Mouse (Mus musculus) E14TG2a.4 (cell line): ENCODE data around the gene Gtf2a2.

Experiments
- H3K27me3 ChIP-seq: 2 replicates; pipeline ENCODE4 v1.6.1; 2014; ENCODE audit warnings: low read length, control low read depth; ENCODE audit not compliant: insufficient read depth
- H3K36me3 ChIP-seq: 2 replicates; pipeline ENCODE4 v1.6.1; 2014; ENCODE audit warnings: low read length, control low read depth; ENCODE audit not compliant: insufficient read depth
- H3K4me1 ChIP-seq: replicated peaks from 2 replicates; pipeline ENCODE4 v1.6.1; 2014; ENCODE audit warnings: low read depth, low read length, control low read depth
- H3K4me3 ChIP-seq: replicated peaks from 2 replicates; pipeline ENCODE4 v1.5.1; 2014; ENCODE audit warnings: mild to moderate bottlenecking, low read length
- H3K9me3 ChIP-seq: 2 replicates; pipeline ENCODE4 v1.6.1; 2014; ENCODE audit warnings: low read length, control low read depth
- CTCF ChIP-seq: conservative IDR thresholded peaks from 2 replicates; pipeline ENCODE4 v1.5.1; 2014; ENCODE audit warnings: low read length
- NANOG ChIP-seq: IDR thresholded peaks from 2 replicates; pipeline ENCODE4 v1.6.1; 2014; ENCODE audit warnings: borderline replicate concordance, low read length, mixed read lengths
- POU5F1 ChIP-seq: IDR thresholded peaks from 2 replicates; pipeline ENCODE4 v1.6.1; 2014; ENCODE audit warnings: low read length, borderline replicate concordance

Gtf2a2 gene

GRCm38 (mm10) chr9:70042137-70042536 lies 29.8 kb downstream of the Gtf2a2 start:
- H3K36me3 ChIP-seq = no peaks in the 10 kb centered on the region
- peaks cover 40% of the 10 kb centered on the region for H3K4me1 ChIP-seq
- TF ChIP-seq NANOG (no peak), CTCF (no peak), POU5F1 (no peak)
- H3K4me3 ChIP-seq = no peak overlapping the region
- H3K9me3 ChIP-seq = 0 out of 2 replicates have a peak, but pooled peaks cover 7% of the 10 kb centered on the region
- H3K27me3 ChIP-seq = no peaks in the 10 kb centered on the region

- Histone ChIP-seq H3K4me3 (no peak overlapping the region), H3K27me3 (no peaks in the 10 kb centered on the region), H3K4me1 (peaks cover 46% of the 10 kb centered on the region), H3K9me3 (0 out of 2 replicates have a peak, but pooled peaks cover 7% of the 10 kb centered on the region), H3K36me3 (no peaks in the 10 kb centered on the region)
- no peak for TF ChIP-seq POU5F1
- TF ChIP-seq NANOG = no peak
- no peak for TF ChIP-seq CTCF
Measured at GRCm38 (mm10) chr9:70042935-70043334, 30.6 kb downstream of the Gtf2a2 start.

GRCm38 (mm10) chr9:70044865-70045264 lies 32.5 kb downstream of the Gtf2a2 start:
- no peak overlapping the region for H3K4me3 ChIP-seq
- H3K4me1 ChIP-seq = peaks cover 64% of the 10 kb centered on the region
- no peaks in the 10 kb centered on the region for H3K27me3 ChIP-seq
- H3K9me3 ChIP-seq = no peaks in the 10 kb centered on the region
- no peaks in the 10 kb centered on the region for H3K36me3 ChIP-seq
- TF ChIP-seq CTCF (no peak), NANOG (no peak), POU5F1 (no peak)

DNA sequence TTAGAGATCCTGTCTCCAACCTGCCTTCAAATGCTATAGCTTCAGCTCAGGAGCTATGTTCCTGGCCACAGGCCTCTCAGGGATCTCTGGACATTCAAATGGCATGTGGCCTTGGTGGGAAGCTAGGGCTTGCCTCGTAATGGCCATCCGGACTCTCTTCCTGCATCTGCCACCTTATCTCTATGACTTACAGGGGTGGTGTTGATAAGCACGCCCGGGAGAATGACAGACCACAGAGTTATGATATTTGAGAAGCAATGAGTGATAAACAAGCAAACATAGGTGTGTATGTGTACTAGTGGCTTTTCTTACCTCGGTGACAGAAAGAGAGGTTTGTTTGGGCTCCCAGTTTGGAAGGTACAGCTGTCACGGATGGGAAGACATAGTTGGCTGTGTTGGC lies 33.9 kb downstream of the Gtf2a2 start:
- no peak overlapping the region for H3K4me3 ChIP-seq
- H3K27me3 ChIP-seq = no peaks in the 10 kb centered on the region
- peaks cover 76% of the 10 kb centered on the region for H3K4me1 ChIP-seq
- no peaks in the 10 kb centered on the region for H3K36me3 ChIP-seq
- H3K9me3 ChIP-seq = no peaks in the 10 kb centered on the region
- TF ChIP-seq CTCF = no peak
- no peak for TF ChIP-seq POU5F1
- no peak for TF ChIP-seq NANOG

GRCm38 (mm10) chr9:70047839-70048238 lies 35.5 kb downstream of the Gtf2a2 start:
- peaks cover 67% of the 10 kb centered on the region for H3K4me1 ChIP-seq
- no peaks in the 10 kb centered on the region for H3K9me3 ChIP-seq
- TF ChIP-seq NANOG (peak; percentile 39; the same call in 1 of the 2 replicates), CTCF (no peak)
- no peaks in the 10 kb centered on the region for H3K27me3 ChIP-seq
- H3K4me3 ChIP-seq = 0 out of 2 replicates have a peak overlapping the region, but pooled peaks have one; percentile 2
- no peaks in the 10 kb centered on the region for H3K36me3 ChIP-seq

- TF ChIP-seq POU5F1 = no peak
- TF ChIP-seq NANOG = no peak
- no peak for TF ChIP-seq CTCF
- H3K27me3 ChIP-seq = no peaks in the 10 kb centered on the region
- H3K36me3 ChIP-seq = no peaks in the 10 kb centered on the region
- H3K9me3 ChIP-seq = no peaks in the 10 kb centered on the region
- peaks cover 62% of the 10 kb centered on the region for H3K4me1 ChIP-seq
- peak overlapping the region; percentile 61 for H3K4me3 ChIP-seq
Measured at GRCm38 (mm10) chr9:70048280-70048679, 35.9 kb downstream of the Gtf2a2 start.

DNA sequence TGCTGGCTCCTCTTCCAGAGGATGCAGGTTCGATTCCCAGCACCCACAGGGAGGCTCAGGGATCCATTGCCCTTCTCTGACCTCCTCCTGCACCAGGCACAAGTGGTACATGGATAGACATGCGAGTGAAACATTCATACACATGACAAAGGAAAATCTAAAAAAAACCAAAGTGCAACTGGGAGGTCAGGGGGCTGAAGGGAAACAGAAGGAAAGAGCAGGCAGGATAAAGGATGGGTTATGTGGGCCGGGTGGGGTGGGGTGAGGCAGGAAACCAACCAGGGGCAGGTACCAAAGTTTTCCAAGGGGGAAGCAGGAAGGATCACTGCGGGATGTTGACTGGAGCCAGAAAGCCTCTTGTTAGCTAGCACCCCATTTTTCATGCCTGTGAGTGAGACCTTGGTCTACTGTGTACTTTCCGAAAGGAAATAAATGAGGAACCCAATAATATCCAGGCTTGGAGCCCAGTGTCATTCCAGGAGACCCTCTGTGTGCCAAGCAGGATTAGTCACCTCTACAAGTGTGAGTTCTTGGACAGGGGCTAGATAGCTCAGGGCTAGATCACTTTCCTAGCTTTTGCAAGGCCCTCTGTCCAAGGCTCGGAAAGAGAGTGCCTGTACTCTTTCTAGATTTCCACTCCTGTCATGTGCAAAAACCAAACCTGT lies 36.5 kb downstream of the Gtf2a2 start:
- TF ChIP-seq CTCF (no peak), NANOG (no peak), POU5F1 (no peak)
- H3K9me3 ChIP-seq = no peaks in the 10 kb centered on the region
- H3K4me1 ChIP-seq = peaks cover 58% of the 10 kb centered on the region
- H3K36me3 ChIP-seq = no peaks in the 10 kb centered on the region
- H3K4me3 ChIP-seq = peak overlapping the region; percentile 61
- H3K27me3 ChIP-seq = no peaks in the 10 kb centered on the region

GRCm38 (mm10) chr9:70049416-70049783 lies 37.0 kb downstream of the Gtf2a2 start:
- H3K9me3 ChIP-seq = no peaks in the 10 kb centered on the region
- H3K4me1 ChIP-seq = peaks cover 56% of the 10 kb centered on the region
- H3K27me3 ChIP-seq = no peaks in the 10 kb centered on the region
- H3K4me3 ChIP-seq = peak overlapping the region; percentile 61
- TF ChIP-seq NANOG = no peak
- TF ChIP-seq POU5F1 = no peak
- TF ChIP-seq CTCF = no peak
- H3K36me3 ChIP-seq = no peaks in the 10 kb centered on the region

- H3K4me3 ChIP-seq = 0 out of 2 replicates have a peak overlapping the region, but pooled peaks have one; percentile 26
- peaks cover 56% of the 10 kb centered on the region for H3K4me1 ChIP-seq
- no peak for TF ChIP-seq POU5F1
- no peak for TF ChIP-seq NANOG
- TF ChIP-seq CTCF = no peak
- H3K36me3 ChIP-seq = no peaks in the 10 kb centered on the region
- H3K27me3 ChIP-seq = no peaks in the 10 kb centered on the region
- H3K9me3 ChIP-seq = no peaks in the 10 kb centered on the region
Measured at GRCm38 (mm10) chr9:70049839-70050238, 37.5 kb downstream of the Gtf2a2 start.
